Mouse (Mus musculus): Measurements from ENCODE around the gene Taok1. TPM values are rescaled to one million over a fixed set of nuclear protein-coding genes. Genes with fewer than 3 reads are reported as not detected.

Taok1 gene
- 38.9 TPM for total RNA-seq (2023)

DNA sequence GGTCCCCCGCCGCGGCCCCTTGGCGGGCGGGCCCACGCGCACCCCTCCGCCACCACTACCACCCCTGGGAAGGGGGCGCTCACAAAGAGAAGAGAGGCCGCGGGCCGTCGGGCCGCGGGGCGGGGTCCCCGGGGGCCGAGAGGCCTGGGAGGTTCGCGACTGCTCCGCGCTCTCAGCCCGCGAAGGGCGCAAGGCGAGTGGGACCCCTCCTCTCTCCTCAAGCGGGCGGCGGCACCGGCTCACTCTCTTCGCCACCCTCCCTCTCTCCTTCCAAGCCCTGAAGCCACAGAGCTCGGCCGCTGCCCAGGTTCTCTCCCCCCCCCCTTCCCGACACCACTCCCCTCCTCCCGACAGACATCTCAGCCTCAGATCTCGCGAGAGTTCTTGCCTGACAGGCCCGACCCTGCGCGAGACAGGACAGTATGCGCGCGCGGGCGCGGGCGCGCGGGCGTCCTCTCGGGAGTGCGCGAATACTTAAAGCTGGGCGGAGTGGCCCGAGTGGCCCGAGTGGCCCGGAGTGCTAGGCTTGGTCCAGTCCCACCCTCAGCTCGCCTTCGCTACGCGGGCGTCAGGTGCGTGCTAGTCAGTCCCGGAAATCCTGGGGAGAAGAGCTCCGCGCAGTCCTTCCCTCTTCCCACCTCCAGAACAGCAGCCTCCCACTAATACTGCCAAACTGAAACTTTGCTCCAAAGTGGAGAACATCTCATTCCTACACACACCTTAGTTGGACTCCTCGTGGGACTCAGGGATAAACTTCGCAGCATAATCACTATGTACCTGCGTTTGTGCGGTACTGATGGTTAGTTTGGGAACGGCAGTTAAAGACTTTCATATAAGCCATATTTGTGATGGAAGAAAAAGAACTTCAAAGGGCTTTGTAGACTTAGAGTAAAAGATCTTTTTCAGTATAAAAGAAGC, at the start of gene Taok1:
TSS of gene Taok1 (minus strand) at position 278 of the 918 bp plus-strand sequence.

DNA sequence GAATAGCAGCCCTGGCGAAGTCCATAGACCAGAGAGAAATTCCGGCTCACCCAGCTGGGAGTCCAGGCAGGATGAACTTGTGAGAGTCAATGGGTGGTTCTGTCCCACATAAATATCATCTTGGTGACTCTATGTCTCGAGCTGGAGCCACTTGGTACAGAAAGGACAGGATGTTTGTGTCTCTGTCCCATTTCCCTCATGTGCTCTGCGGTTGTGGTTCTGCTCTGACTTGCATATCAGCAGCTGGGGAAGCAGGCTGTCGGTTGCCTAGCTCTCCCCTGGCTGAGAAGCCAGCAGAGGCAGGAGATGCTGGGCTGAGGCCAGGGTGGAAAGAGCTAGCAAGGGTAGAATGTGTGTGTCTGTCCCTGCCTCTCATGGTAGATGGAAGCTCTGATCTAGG, 88.6 kb downstream of the Taok1 start, which contains the start of gene Gm10392:
TSS of gene Gm10392 (minus strand) at position 156 of the 400 bp plus-strand sequence.

DNA sequence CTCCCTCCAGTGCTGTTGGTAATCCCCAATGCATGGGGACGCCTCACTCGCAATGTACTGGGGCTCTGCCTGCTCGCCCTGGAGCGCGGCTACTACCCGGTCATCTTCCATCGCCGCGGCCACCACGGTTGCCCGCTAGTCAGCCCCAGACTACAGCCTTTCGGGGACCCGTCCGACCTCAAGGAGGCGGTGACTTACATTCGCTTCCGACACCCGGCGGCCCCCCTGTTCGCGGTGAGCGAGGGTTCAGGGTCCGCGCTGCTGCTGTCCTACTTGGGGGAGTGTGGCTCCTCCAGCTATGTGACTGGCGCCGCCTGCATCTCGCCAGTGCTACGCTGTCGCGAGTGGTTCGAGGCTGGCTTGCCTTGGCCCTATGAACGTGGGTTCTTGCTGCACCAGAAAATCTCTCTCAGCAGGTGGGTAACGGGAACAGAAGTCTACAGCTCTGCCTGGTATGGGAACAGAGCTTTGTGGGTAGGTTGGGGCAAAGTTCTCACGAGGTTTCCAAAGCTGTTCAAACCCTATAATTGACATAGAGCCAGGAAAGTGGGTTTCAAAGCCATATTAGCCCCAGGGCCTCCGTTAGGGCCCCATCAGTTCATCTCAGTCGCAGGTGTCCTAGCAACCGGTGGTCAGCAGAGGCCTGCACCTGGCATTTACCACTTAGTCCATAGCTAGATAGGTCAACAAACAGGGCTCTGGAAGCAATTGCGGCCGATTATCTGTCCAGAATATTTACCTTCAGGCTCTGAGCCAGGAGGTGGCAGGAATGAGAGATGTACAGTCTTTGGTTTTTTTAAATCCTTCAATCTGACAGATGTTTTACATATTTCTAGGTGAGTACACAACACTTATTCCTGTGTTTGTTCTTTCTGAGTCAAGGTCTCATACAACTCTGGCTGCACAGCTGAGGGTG, 91.7 kb downstream of the Taok1 start, which contains the start of gene Trp53i13:
TSS of gene Trp53i13 (minus strand) at position 344 of the 916 bp plus-strand sequence.

DNA sequence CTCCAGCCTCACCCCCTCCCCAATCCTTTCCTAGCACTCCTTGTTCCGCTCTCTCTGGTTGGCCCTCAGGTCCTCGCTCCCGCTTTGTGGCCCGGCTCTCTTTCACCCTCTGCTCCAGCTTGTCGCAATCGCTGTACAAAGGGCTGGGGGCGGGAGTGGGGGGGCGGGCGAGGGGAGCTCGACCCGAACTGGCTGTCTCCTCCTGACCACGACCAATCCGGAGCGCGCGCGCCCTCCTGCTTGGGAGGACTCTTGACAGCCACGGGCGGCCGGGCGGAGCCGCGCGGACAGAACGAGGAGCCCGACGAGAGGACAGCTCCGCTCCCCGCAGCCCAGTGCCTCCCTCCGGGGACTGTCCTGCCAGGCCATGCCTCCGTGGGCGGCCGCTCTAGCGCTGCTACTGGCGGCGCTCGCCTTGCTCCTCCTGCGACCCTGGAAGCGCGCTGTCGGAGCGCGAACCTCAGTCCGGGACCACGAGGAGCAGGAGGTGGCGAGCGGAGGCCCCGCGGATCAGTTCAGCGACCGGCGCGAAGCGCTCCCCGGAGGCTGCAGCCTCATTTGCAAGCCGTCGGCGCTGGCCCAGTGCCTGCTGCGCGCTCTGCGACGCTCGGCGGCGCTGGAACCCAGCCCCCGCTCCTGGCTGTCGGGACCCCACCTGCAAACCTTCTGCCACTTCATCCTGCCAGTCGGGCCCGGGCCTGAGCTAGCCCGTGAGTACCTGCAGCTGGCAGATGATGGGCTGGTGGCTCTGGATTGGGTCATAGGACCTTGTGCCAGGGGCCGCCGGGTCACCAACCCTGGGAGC, 92.6 kb downstream of the Taok1 start, which contains the start of gene Abhd15:
TSS of gene Abhd15 (plus strand) at position 290 of the 805 bp plus-strand sequence.

DNA sequence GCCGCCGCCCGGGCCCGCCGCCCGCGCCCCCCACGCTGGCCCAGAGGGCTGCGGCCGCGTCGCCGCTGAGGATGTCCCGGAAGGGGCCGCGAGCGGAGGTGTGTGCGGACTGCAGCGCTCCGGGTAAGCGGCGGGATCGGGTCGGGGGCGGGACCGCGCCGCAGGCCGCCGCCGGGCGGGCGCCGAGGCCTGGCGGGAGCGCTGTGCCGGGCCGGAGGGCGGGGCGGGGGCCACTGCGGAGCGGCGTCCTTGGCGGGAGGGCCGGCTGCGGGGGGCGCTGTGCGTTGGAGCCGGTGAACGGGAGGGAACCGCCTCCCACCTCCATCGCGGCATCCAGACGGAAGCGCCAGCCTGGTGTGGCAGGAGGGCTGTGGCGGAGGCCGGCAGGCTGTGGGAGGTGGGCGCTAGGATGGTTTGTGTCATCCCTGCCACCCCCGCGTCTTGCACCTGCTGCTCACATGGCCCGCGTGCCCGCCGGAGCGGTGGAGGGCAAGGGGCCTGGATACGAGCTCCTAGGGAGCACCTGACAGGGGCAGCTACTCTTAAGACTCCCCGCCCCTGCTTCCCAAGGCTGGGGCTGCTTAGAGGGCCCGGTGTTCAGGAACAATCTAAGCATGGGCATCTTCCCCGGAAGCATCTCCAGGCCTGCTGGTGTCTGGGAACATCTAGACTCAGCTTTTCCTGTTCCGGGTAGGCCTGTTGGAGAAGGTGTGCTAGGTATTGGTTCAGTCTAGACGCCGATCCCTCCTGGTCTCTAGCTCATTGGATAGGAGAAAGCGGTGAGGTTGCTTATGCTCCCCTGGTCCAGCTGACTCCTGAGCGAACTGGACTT, 113.9 kb downstream of the Taok1 start, which contains the start of gene Git1:
TSS of gene Git1 (plus strand) at position 51 of the 832 bp plus-strand sequence.

DNA sequence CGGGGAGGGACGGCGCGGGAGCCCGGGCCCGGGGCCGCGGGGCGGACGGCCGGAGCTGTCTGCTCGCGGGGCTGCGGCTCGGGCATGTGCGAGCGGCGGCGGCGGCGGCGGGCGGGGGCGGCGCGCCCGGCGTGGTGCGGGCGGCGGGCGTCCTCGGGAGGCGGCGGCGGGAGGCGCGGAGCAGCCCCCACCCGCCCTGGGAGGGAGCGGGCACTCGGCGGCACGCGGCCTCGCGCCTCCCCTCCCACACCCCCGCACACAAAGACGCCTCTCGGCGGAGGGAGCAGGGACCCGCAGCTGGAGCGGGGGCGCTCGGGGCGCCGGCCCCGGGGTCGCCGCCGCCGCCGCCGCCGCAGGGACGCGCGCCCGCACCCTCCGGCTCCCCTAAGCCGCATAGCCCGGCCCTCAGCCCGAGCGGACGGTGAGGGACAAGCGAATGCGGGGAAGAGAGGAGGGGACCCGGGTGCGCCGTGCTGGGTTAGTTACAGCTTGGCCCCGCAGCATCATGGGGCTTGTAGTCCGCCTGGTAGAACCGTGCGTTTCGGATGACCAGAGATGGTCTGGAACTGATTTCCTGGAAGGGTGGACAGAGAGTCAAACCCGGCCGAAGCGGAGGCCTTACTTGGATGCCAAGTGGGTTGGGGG, 117.9 kb downstream of the Taok1 start, which contains the start of gene Ankrd13b:
TSS of gene Ankrd13b (minus strand) at position 88 of the 645 bp plus-strand sequence.

Other genes with a start within 250 kb of the Taok1 start
- 1.3 TPM for gene Coro6, start 145.4 kb downstream of the Taok1 start, total RNA-seq (2023)
- 15.2 TPM for gene Ankrd13b, start 118.1 kb downstream of the Taok1 start, total RNA-seq (2023)
- gene Git1, start 114.3 kb downstream of the Taok1 start, total RNA-seq (2023) = 43.5 TPM
- 14.1 TPM for gene Abhd15, start 92.7 kb downstream of the Taok1 start, total RNA-seq (2023)
- gene Trp53i13, start 91.8 kb downstream of the Taok1 start, total RNA-seq (2023) = 25.9 TPM
- gene Gm10392, start 88.6 kb downstream of the Taok1 start, total RNA-seq (2023) = 3.8 TPM
- 132 TPM for gene Nufip2, start 78.3 kb upstream of the Taok1 start, total RNA-seq (2023)
- not detected for gene Cryba1, start 117.5 kb upstream of the Taok1 start, total RNA-seq (2023)
- gene Myo18a, start 155.4 kb upstream of the Taok1 start, total RNA-seq (2023) = 52.2 TPM
- not detected for gene Gm10277, start 179.9 kb upstream of the Taok1 start, total RNA-seq (2023)

All from CD8-positive naive resting alpha-beta T cell, adult 57 days (primary cell).